In genomic region chr15:97725198-97725785, GRCm38 (mm10) we compare ENCODE assay signal across 16 mouse cellular contexts. TPM values are rescaled to one million over a fixed set of nuclear protein-coding genes. Genes with fewer than 3 reads are reported as not detected.
DNase-seq lines count a peak whose midpoint lies in the region; ATAC-seq lines count a peak whose summit lies in the region.
"Had no signal": no experiment of that assay in that cellular context is flagged by ENCODE, and none has a peak within 500 bp of the region (broad histone marks: within the 10 kb centered on the region; RNA-seq: fewer than 3 reads in every experiment).

No protein-coding gene starts in this region.

- peak; percentile 68 to 90 for DNase-seq in adrenal gland, adult (ENCODE audit: inconsistent age in 2 of 2, low spot score in 1 of 2)
- no peak for DNase-seq in adrenal gland, postnatal 25 days
- DNase-seq in thymus, postnatal 0 days (ENCODE audit: low spot score): peak; percentile 66
- no peak for DNase-seq in thymus, postnatal 10 days (ENCODE audit: low spot score in 2 of 2)
- peak; percentile 24 for DNase-seq in thymus, postnatal 4 days
- no peak for DNase-seq in urinary bladder, adult 18-20 months (ENCODE audit: low spot score in 2 of 2)
- no peak for DNase-seq in right cerebral cortex, postnatal 14 days
- DNase-seq: cerebellum, postnatal 36 days; forebrain, postnatal 0 days; heart, adult 18-20 months; liver; liver, postnatal 0 days; right cerebral cortex, postnatal 4 days had no signal

- ATAC-seq in megakaryocyte progenitor cell, adult 5-6 weeks (replicated peaks; ENCODE audit: poor library complexity): peak; percentile 47
- ATAC-seq: forebrain, postnatal 0 days; intestine, embryonic 15.5 days; liver, postnatal 0 days had no signal

RNA-seq across cellular contexts. Expression of gene Endou, which starts 5.8 kb away (rescaled TPM):
- total RNA-seq in adrenal gland, postnatal 25 days (2021): 0.71 and 0.82 TPM in 2 replicates
- polyA plus RNA-seq in thymus, postnatal 0 days (2015; fragmentation: Nextera tagmentation; extraction: Ambion mirVana): 159 and 186 TPM in 2 replicates
- total RNA-seq in megakaryocyte progenitor cell, adult 5-6 weeks (2015): 0.46 and 0.86 TPM in 2 replicates
- 1.7 and 2.3 TPM in 2 replicates for total RNA-seq in megakaryocyte progenitor cell, adult 5-6 weeks (2017)
- polyA plus RNA-seq: neural tube, embryonic 14.5 days had no signal

RNA-seq across cellular contexts. Expression of gene Rpap3, which starts 19.7 kb away (rescaled TPM):
- total RNA-seq in adrenal gland, postnatal 25 days (2021): 20.1 and 25.4 TPM in 2 replicates
- 31.1 and 31.7 TPM in 2 replicates for polyA plus RNA-seq in thymus, postnatal 0 days (2015; fragmentation: Nextera tagmentation; extraction: Ambion mirVana)
- 20.7 and 21.9 TPM in 2 replicates for total RNA-seq in megakaryocyte progenitor cell, adult 5-6 weeks (2015)
- total RNA-seq in megakaryocyte progenitor cell, adult 5-6 weeks (2017): 36.0 and 46.6 TPM in 2 replicates

RNA-seq across cellular contexts. Expression of gene Rapgef3, which starts 42.5 kb away (rescaled TPM):
- total RNA-seq in adrenal gland, postnatal 25 days (2021): 16.9 and 26.0 TPM in 2 replicates
- polyA plus RNA-seq in thymus, postnatal 0 days (2015; fragmentation: Nextera tagmentation; extraction: Ambion mirVana): 61.7 and 72.6 TPM in 2 replicates
- 4.0 and 4.5 TPM in 2 replicates for total RNA-seq in megakaryocyte progenitor cell, adult 5-6 weeks (2015)
- 11.7 and 12.0 TPM in 2 replicates for total RNA-seq in megakaryocyte progenitor cell, adult 5-6 weeks (2017)

RNA-seq across cellular contexts. Expression of gene Slc48a1, which starts 53.0 kb away (rescaled TPM):
- 92.4 and 108 TPM in 2 replicates for total RNA-seq in adrenal gland, postnatal 25 days (2021)
- 44.5 and 48.3 TPM in 2 replicates for polyA plus RNA-seq in thymus, postnatal 0 days (2015; fragmentation: Nextera tagmentation; extraction: Ambion mirVana)
- 83.0 and 94.4 TPM in 2 replicates for total RNA-seq in megakaryocyte progenitor cell, adult 5-6 weeks (2015)
- total RNA-seq in megakaryocyte progenitor cell, adult 5-6 weeks (2017): 62.7 and 70.0 TPM in 2 replicates

Comparison
In these comparisons a context has a peak if more than half of its experiments do, and no peak if none do; other contexts are left out.
1. DNase-seq: peak in adrenal gland, adult (2 of 2), thymus, postnatal 0 days (single experiment) and thymus, postnatal 4 days (single experiment); none in adrenal gland, postnatal 25 days (single experiment), thymus, postnatal 10 days (0 of 2), urinary bladder, adult 18-20 months (0 of 2) and right cerebral cortex, postnatal 14 days (single experiment).